Mouse (Mus musculus) c-Kit-positive CD71-positive TER-119-positive erythroid progenitor cells, embryonic 14.5 days (primary cell): ENCODE measurements around the gene Tanc1.
"Not testable (repeated sequence)": the region's sequence is repeated elsewhere in the genome, so short reads cannot be mapped to it uniquely, and the experiment has no call there.

Experiments used
- DNase-seq: peaks from one replicate; pipeline ENCODE4 v3.0.0-alpha.2; 2013; ENCODE audit warnings: low spot score

The Tanc1 gene

GRCm38 (mm10) chr2:59830151-59830550 lies 218.3 kb downstream of the Tanc1 start:
- DNase-seq, result no peak

- no peak for DNase-seq
Measured at GRCm38 (mm10) chr2:59830940-59831339, 219.1 kb downstream of the Tanc1 start.

- DNase-seq, result no peak
Measured at GRCm38 (mm10) chr2:59831831-59832230, 220.0 kb downstream of the Tanc1 start.

GRCm38 (mm10) chr2:59838825-59839224 lies 227.0 kb downstream of the Tanc1 start:
- DNase-seq, result no peak

GRCm38 (mm10) chr2:59839755-59840154 lies 227.9 kb downstream of the Tanc1 start:
- DNase-seq, result no peak

GRCm38 (mm10) chr2:59840191-59840590 lies 228.3 kb downstream of the Tanc1 start:
- no peak for DNase-seq

GRCm38 (mm10) chr2:59841189-59841939 lies 229.5 kb downstream of the Tanc1 start:
- peak; percentile 36 for DNase-seq

- DNase-seq, result no peak
Measured at GRCm38 (mm10) chr2:59841944-59842343, 230.1 kb downstream of the Tanc1 start.

GRCm38 (mm10) chr2:59842556-59843008 lies 230.7 kb downstream of the Tanc1 start:
- no peak for DNase-seq

- DNase-seq, result no peak
Measured at GRCm38 (mm10) chr2:59843156-59843555, 231.3 kb downstream of the Tanc1 start.

GRCm38 (mm10) chr2:59843848-59844247 lies 232.0 kb downstream of the Tanc1 start:
- no peak for DNase-seq

- DNase-seq, result not testable (repeated sequence)
Measured at GRCm38 (mm10) chr2:59851885-59852284, 240.0 kb downstream of the Tanc1 start.

GRCm38 (mm10) chr2:59852916-59853315 lies 241.1 kb downstream of the Tanc1 start:
- no peak for DNase-seq

GRCm38 (mm10) chr2:59853543-59853942 lies 241.7 kb downstream of the Tanc1 start:
- no peak for DNase-seq

- no peak for DNase-seq
Measured at GRCm38 (mm10) chr2:59854363-59854762, 242.5 kb downstream of the Tanc1 start.

- DNase-seq, result no peak
Measured at GRCm38 (mm10) chr2:59862618-59863017, 250.8 kb downstream of the Tanc1 start.

GRCm38 (mm10) chr2:59870526-59870925 lies 258.7 kb downstream of the Tanc1 start:
- DNase-seq, result no peak

GRCm38 (mm10) chr2:59876482-59876881 lies 264.6 kb downstream of the Tanc1 start:
- DNase-seq, result no peak

- DNase-seq, result no peak
Measured at GRCm38 (mm10) chr2:59877335-59877734, 265.5 kb downstream of the Tanc1 start.

- DNase-seq, result no peak
Measured at GRCm38 (mm10) chr2:59878221-59878620, 266.4 kb downstream of the Tanc1 start.

GRCm38 (mm10) chr2:59881404-59881803 lies 269.6 kb downstream of the Tanc1 start:
- DNase-seq, result no peak

- peak; percentile 89 for DNase-seq
Measured at GRCm38 (mm10) chr2:59881831-59882741, 270.2 kb downstream of the Tanc1 start, which contains the start of gene Wdsub1. Gene Wdsub1 (minus strand): TSS chr2:59882591.

GRCm38 (mm10) chr2:59882742-59883281 lies 271.0 kb downstream of the Tanc1 start:
- DNase-seq, result peak; percentile 56
